In genomic region chr12:73031315-73031714, GRCm38 (mm10) we compare ENCODE assay signal across 21 mouse cellular contexts. TPM values are rescaled to one million over a fixed set of nuclear protein-coding genes. Genes with fewer than 3 reads are reported as not detected.
"Had no signal": no experiment of that assay in that cellular context is flagged by ENCODE, and none has a peak within 500 bp of the region (broad histone marks: within the 10 kb centered on the region; RNA-seq: fewer than 3 reads in every experiment).

No protein-coding gene starts in this region.

- H3K4me1 ChIP-seq: liver, embryonic 15.5 days had no signal

- H3K9ac ChIP-seq: limb, embryonic 13.5 days; liver, embryonic 15.5 days; neural tube, embryonic 13.5 days; stomach, embryonic 15.5 days had no signal

- H3K4me2 ChIP-seq: limb, embryonic 13.5 days; liver, embryonic 15.5 days; neural tube, embryonic 13.5 days; stomach, embryonic 15.5 days had no signal

- H3K9me3 ChIP-seq: limb, embryonic 13.5 days; liver, embryonic 15.5 days; midbrain, embryonic 10.5 days; neural tube, embryonic 13.5 days; stomach, embryonic 15.5 days had no signal

- H3K36me3 ChIP-seq: limb, embryonic 13.5 days; liver, embryonic 15.5 days; midbrain, embryonic 10.5 days; neural tube, embryonic 13.5 days; stomach, embryonic 15.5 days had no signal

- DNase-seq: kidney, adult 18-20 months; kidney, postnatal 10 days; kidney, postnatal 4 days; left cerebral cortex, postnatal 4 days; lung, adult 2 months; lung, postnatal 36 days; midbrain, embryonic 14.5 days; retina, postnatal 1 day; right cerebral cortex, postnatal 4 days; spleen, adult 18-20 months; thymus, postnatal 36 days had no signal

- ATAC-seq: lung, postnatal 0 days had no signal

- H3K27ac ChIP-seq: layer of hippocampus, adult 2 months; limb, embryonic 13.5 days; liver, embryonic 15.5 days; midbrain, embryonic 10.5 days; neural tube, embryonic 13.5 days; stomach, embryonic 15.5 days had no signal

- H3K4me3 ChIP-seq: layer of hippocampus, adult 2 months; limb, embryonic 13.5 days; liver, embryonic 15.5 days; midbrain, embryonic 10.5 days; neural tube, embryonic 13.5 days; stomach, embryonic 15.5 days had no signal

RNA-seq across cellular contexts. Expression of gene Six1, which starts 22.4 kb away (rescaled TPM):
- total RNA-seq: layer of hippocampus, postnatal 25 days; monocyte, adult 5-6 weeks had no signal
- polyA plus RNA-seq: liver, adult 2 months had no signal
